Mouse (Mus musculus) naive thymus-derived CD4-positive, alpha-beta T cell, adult 2 months (primary cell): ENCODE measurements at regions not wholly inside any gene's neighbourhood (a gene's known extent, or its start where the extent isn't known, plus 50 kb on each side); places are given as distances from the start of the nearest gene placed in this dataset.
"Not testable (repeated sequence)": the region's sequence is repeated elsewhere in the genome, so short reads cannot be mapped to it uniquely, and the experiment has no call there.

Experiments used
- DNase-seq: peaks from one replicate; pipeline ENCODE4 v3.0.0-alpha.2; 2011; ENCODE audit warnings: low read depth

DNA sequence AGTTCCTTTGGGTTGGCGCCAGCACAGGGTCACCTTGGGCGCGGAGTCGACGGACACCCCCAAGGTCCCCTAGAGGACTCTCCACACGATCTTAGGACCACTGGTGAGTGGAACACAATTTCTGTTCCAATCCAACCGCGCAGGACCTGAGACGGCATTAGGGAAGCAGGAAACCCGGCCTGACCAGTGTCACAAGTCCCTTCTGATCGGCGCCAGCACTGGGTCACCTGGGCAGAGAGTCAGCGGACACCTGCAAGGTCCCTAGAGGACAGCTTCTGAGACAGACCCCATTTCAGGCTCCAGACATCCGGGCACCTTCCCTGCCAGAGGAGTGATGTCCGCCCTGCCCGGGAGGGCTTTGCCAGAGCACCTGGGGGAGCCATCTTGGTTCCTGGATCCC is 74.2 kb upstream of the Cdh13 start:
- DNase-seq, result not testable (repeated sequence)

DNA sequence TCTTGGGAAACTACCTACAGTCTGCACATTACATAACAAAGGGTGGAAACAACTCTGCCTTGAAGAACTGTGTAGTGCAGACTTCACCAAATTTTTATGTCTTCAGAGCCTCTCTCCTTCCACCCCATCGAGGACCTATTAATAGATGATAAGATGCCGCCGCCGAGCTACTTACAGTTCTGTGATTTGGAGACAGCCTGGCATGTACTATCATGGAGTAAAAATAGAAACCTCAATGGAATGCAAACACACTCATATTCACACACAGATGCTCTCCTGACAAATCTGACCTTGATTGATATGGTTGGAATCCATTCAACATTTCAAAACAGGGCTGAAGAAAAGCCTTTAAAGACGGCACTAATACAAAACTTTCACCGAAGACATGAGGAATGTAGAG is 92.7 kb upstream of the Cdh13 start:
- DNase-seq, result no peak

DNA sequence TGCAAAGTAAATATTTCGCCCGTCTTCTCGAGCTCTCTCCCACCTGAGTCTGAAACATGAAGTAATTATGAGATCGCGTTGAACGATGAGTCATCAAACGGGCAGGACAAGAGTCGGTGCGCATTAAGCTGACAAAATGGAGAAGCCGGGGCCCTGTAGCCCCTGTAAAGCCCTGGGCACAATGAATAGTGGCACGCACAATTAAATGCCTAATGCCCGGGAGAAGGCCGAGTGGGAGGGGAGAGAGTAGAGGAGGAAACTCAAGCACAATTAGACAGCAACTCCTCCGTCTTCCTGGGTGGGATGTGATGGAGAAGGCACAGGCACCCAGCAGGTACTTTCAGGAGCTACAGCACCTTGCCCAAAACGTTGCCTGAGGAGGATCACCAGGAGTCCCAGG is 94.3 kb upstream of the Cdh13 start:
- DNase-seq, result no peak

DNA sequence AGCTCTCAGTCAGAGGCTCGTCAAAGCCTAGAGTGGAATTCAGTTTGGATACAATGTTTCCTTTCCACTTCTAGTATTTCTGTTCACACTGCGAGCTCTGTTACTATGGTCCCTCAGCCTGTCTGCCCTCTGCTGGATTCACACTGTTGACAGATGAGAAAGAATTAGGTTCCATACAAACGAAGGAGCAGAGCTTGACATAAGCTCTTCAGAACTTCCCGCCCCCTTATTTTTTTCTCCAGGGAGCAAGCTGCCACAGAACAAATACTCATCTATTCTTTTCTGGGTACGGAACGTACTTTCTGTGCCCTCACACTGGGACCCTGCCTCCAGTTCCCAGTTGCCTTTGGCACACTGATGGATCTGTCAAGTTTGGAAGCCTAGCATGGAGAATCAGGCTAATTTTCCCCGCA is 114.5 kb upstream of the Cdh13 start:
- DNase-seq, result no peak

- no peak for DNase-seq
Measured at GRCm38 (mm10) chr8:118162171-118162570, 121.4 kb upstream of the Cdh13 start.

DNA sequence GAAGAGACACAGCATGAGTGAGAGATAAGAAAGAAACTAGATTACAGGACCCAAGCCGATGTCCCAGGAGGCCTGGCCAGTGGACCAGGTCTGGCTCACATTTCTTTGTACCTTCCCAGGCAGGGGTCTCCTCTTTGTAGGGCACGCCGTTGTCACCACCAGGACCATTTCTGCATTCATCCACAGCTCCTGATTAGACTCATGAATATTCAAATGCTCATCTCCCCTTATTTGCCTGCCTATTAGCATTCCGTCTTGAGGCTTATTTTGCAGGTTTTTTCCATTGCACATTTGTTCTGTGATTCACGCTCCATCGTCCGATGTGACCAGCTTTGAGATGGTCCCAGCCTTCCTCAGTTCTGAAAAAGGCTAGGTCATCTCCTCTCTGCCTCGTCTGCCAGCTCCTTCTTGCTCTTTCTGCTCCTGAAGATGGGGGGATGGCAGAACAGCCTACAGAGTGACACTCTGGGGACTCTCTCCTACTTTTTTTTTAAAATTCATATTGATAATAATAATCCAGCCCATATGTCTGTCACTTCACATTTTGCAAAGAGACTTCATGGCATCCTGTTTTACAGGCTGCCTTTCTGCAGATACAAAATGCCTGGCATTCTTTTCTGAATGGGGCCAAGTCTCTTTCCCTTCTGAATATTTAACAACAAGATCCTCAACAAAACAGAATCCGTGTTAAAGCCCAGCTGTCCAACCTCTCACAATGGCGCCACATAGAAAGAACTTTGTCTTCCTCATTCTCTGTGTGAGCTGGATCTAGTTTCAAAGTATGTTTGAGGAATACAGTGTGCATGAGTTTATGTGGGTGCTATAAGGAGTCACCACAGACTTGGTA is 136.0 kb upstream of the Cdh13 start:
- no peak for DNase-seq

GRCm38 (mm10) chr8:118144546-118144945 is 139.0 kb upstream of the Cdh13 start:
- no peak for DNase-seq

DNA sequence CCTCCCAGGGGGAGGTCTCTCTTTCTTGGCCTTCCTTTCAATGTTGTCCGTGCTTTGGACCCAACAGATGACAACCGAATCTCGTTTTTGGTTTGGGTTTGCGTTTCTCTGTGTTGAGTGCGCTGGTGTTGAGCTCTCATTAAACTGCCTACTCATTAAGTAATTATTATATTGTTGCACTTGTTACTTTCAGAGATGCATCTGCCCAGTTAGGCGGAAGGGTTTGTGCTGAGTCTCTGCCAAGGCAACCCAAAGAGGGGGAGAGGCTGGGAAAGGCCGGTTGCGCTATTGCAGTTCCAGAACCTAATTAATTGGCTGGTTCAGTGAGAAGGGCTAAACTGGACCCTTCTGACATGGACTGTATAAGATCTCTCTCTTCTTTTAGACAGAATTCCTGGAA is 141.2 kb upstream of the Cdh13 start:
- no peak for DNase-seq

- no peak for DNase-seq
Measured at GRCm38 (mm10) chr8:118139928-118140327, 143.6 kb upstream of the Cdh13 start.

DNA sequence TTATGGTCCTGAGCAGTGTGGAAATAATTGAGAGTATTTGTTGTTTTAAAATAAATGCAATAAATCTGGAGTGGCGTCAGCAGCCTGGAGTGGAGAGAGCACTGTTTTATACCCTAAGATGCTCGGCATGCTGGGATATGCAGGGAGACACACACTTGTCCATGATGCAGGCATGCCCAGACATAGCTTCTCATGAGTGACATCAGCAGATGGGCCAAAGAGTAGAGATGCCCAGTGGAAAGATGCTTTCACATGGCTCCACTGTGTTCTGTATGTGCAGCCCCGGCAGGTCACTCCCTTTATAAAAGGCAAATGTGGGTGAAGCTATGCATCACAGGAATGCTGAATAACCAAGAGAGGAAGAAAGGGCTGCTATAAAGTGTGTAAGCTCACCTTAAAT is 145.7 kb upstream of the Cdh13 start:
- DNase-seq, result no peak

GRCm38 (mm10) chr8:118124993-118125392 is 158.5 kb upstream of the Cdh13 start:
- DNase-seq, result no peak

- no peak for DNase-seq
Measured at GRCm38 (mm10) chr8:118114253-118114652, 169.3 kb upstream of the Cdh13 start.

GRCm38 (mm10) chr8:118104464-118105050 is 179.0 kb upstream of the Cdh13 start:
- no peak for DNase-seq

DNA sequence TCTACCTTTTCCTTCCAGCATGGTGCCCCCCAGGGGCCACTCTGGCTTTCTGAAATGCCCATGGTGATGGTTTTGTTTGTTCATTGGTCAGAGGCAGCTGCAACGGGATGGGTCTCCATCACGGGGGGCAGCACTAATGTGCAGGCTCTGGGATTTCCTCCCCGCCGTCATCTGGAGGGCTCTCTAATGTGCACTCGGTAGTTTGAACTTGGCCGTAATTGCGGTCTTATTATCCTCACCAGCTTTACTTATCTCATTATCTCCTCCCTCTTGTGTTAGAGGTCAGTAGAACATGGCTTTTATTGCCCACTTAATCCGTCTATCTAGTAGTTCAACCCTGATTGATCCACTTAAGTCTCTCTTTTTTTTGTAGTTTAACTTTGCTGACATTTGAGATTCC is 182.2 kb upstream of the Cdh13 start:
- DNase-seq, result no peak

- DNase-seq, result no peak
Measured at GRCm38 (mm10) chr8:118062736-118063135, 220.8 kb upstream of the Cdh13 start.

- no peak for DNase-seq
Measured at GRCm38 (mm10) chr8:118056781-118057180, 226.8 kb upstream of the Cdh13 start.

DNA sequence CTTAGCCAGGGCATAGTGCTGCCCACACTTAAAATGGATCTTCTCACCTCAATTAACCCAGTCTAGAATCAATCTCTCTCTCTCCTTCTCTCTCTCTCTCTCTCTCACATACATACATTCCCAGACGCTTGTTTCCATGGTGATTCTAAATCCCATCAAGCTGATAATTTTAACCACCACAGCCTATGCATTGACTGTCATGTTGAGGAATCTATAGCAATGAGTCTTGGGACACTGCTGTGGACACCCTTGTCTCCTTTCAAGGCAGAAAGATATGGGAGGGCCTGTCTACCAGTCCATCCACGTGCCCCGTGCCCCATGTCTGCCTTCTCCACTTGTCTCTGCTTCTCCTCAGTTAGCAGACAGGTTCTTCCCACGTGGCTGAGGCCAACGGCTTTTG is 228.0 kb upstream of the Cdh13 start:
- DNase-seq, result no peak

DNA sequence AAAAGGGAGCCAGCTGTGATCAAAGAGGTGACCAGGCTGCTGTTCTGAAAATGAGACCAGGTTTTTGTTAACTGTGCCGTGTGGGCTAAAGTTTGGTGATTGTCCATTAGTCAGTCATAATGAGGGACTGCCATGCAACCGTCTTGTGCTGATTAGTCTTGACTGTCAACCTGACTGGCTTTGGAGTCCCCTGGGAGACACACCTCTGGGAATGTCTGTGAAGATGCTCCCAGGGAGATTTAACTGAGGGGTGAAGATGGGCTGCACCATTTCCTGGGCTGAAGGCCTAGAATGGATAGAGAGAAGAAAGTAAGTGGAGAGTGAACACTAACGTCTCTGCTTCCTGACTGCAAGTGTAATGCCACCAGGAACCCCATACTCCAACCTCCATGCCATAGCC is 233.1 kb upstream of the Cdh13 start:
- DNase-seq, result no peak

- no peak for DNase-seq
Measured at GRCm38 (mm10) chr8:118042253-118042860, 240.6 kb upstream of the Mphosph6 start.

DNA sequence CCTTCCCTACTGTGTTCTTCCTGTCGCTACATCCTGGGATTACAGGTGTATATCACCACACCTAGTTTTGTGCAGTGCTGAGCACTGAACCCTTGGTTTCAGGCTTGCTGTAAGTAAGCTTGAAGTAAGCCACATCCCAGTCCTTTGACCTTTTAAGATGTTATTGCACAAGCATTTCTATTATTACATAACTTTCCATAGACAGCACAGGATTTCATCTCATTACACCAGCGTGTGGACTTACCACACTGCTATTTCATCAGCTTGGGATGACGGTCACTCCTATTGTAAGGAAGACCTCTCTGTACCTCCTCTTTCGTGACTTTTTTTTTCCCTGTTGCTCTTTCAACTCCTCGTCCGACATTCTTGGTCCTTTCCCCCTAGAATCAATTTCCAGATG is 239.5 kb upstream of the Mphosph6 start:
- no peak for DNase-seq

DNA sequence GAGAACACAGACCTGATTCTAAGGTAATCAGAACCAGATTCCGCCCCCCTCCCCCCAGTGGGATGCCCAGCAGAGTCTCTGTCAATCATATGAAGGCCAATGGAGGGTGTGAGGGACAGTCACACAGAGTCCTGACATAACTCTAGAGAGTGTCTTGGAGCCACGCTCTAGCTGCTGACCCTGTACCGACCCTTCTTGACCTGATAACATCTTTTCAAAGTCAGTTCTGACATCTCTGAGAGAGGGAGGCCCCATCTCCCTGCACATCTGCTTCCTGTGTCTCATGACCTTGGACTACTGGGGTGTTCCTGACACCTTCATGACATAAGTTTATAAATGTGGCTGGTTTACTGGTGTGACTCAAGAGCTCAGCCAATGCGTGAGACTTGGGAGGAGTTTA is 236.1 kb upstream of the Mphosph6 start:
- no peak for DNase-seq

DNA sequence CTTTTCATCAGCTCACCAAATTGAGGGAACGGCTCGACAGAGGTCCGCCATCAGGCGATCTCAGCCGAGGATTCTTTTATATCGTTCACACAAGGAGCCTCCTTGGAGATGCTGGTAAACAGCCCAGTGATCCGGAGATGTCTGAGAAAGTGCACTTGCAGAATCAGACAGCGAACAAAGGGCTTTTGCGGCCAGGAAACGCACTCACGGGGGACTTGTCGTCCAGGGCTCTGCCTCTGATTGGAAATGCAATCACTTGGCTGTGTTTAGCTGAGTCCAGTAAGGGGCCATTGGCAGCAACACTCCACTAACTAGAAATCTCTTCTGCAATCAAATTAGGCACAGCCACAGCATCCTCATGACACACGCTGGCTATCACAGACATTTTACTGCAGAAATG is 232.3 kb upstream of the Mphosph6 start:
- DNase-seq, result no peak

DNA sequence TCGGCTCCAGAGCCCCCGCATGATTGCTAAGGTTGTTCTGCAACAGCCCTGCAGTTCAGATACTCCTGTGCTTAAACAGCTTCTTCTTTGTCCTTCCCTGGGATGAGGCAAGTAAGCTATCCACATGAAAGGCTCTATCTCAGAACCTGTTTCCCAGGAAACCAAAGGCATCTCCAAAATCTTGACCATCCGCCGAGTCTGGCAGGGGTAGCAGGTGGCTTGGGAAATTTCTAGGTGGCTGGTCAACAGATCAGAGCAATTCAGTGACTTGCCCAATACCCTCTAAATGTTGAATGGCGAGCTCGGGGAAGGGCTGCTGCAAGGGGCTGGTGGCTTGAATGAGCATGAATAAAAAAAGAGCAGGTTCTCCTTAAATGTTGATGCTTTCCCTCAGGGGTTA is 229.7 kb upstream of the Mphosph6 start:
- DNase-seq, result no peak
